Mouse (Mus musculus): ENCODE measurements around the gene Insl3. TPM values are rescaled to one million over a fixed set of nuclear protein-coding genes. Genes with fewer than 3 reads are reported as not detected.
A peak's percentile ranks its signal among the peaks of the same experiment; 100 is the strongest.

Insl3 gene
- polyA plus RNA-seq, 1 experiment from 2014 or later = 0.89 TPM

DNA sequence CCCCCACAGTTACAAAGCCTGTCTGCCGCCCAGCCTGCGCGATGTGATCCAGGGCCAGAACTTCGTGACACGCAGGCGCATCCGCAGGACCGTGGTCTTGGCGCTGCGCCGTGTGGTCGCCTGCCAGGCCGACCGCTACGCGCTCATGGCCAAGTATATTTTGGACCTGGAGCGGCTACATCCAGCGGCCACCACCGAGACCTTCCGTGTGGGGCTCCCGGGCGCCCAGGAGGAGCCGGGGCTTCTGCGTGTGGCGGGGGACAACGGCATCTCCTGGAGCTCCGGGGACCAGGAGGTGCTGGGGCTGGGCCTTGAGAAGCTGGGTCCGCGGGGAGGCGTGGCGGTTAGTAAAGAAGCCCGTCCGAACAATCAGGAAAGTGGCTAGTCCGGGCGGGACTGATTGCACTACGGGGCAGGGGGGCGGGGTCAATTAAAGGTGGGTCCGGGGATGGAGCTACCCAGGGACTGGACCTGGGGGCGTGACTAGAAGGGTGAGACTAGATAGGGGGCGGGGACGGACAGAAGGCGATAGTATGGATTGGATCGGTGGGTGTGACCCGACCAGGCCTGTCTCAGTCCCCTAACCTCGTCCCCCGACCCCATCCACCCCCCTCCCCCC is 9.4 kb upstream of the Insl3 start:
- Histone ChIP-seq H3K9me3 (replicated peaks; ENCODE audit: control insufficient read depth, low read length) (no peaks in the 10 kb centered on the region), H3K27ac (ENCODE audit: low read depth, low read length) (no peak overlapping the region), H3K27me3 (ENCODE audit: control insufficient read depth, insufficient read depth, low read length) (peaks cover 81% of the 10 kb centered on the region), H3K4me1 (ENCODE audit: control insufficient read depth, insufficient read depth, low read length) (peaks cover 23% of the 10 kb centered on the region), H3K4me2 (peak overlapping the region; percentile 61), H3K36me3 (ENCODE audit: control insufficient read depth, insufficient read depth, low read length) (no peaks in the 10 kb centered on the region), H3K4me3 (ENCODE audit: low read depth, low read length) (peak overlapping the region; percentile 35), H3K9ac (ENCODE audit: low read depth, low read length) (no peak overlapping the region)
- WGBS (ENCODE audit: insufficient replicate concordance) = 6% methylated on average over 46 of the region's 46 CpGs
- ATAC-seq (replicated peaks; ENCODE audit: insufficient number of reproducible peaks, low FRiP score, low TSS enrichment) = no peak

- H3K27me3 ChIP-seq (ENCODE audit: control insufficient read depth, insufficient read depth, low read length) = peaks cover 83% of the 10 kb centered on the region
- no peak overlapping the region for H3K9ac ChIP-seq (ENCODE audit: low read depth, low read length)
- no peaks in the 10 kb centered on the region for H3K36me3 ChIP-seq (ENCODE audit: control insufficient read depth, insufficient read depth, low read length)
- H3K27ac ChIP-seq (ENCODE audit: low read depth, low read length) = no peak overlapping the region
- 8% methylated on average over 21 of the region's 21 CpGs for WGBS (ENCODE audit: insufficient replicate concordance)
- H3K9me3 ChIP-seq (replicated peaks; ENCODE audit: control insufficient read depth, low read length) = no peaks in the 10 kb centered on the region
- no peak overlapping the region for H3K4me3 ChIP-seq (ENCODE audit: low read depth, low read length)
- peaks cover 23% of the 10 kb centered on the region for H3K4me1 ChIP-seq (ENCODE audit: control insufficient read depth, insufficient read depth, low read length)
- H3K4me2 ChIP-seq = peak overlapping the region; percentile 31; the same call in 1 of the 2 replicates
- no peak for ATAC-seq (replicated peaks; ENCODE audit: insufficient number of reproducible peaks, low FRiP score, low TSS enrichment)
These were observed 8.5 kb upstream of the Insl3 start for GRCm38 (mm10) chr8:71680471-71680870.

DNA sequence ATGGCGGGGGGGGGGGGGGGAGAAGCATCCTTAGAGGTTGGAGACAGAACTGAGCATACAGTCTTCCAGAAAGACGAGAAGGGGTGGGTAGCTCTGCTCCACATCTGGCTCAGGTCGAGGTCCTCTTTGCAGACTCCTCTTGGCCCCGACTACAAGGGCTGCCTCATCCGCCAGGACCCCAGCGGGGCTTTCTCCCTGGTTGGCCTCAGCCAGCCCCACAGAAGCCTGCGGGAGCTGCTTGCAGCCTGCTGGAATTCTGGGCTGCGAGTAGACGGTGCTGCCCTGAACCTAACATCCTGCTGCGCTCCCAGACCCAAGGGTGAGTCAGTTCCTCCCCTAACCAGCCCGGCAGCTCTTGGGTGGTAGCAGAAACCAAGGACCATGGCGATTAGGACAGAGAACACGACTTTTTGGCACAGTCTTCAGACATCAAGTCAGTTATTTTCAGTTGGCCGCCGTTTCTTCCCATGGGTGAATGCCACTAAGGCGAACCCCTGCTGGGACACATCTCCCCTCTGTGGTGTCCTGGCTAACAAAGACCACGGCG is 7.6 kb upstream of the Insl3 start:
- H3K9ac ChIP-seq (ENCODE audit: low read depth, low read length) = no peak overlapping the region
- no peaks in the 10 kb centered on the region for H3K36me3 ChIP-seq (ENCODE audit: control insufficient read depth, insufficient read depth, low read length)
- ATAC-seq (replicated peaks; ENCODE audit: insufficient number of reproducible peaks, low FRiP score, low TSS enrichment) = no peak
- H3K27ac ChIP-seq (ENCODE audit: low read depth, low read length) = no peak overlapping the region
- WGBS (ENCODE audit: insufficient replicate concordance) = 14% methylated on average over 17 of the region's 18 CpGs
- H3K4me2 ChIP-seq = no peak overlapping the region
- H3K9me3 ChIP-seq (replicated peaks; ENCODE audit: control insufficient read depth, low read length) = no peaks in the 10 kb centered on the region
- H3K4me1 ChIP-seq (ENCODE audit: control insufficient read depth, insufficient read depth, low read length) = peaks cover 23% of the 10 kb centered on the region; the same call in 1 of the 2 replicates
- H3K27me3 ChIP-seq (ENCODE audit: control insufficient read depth, insufficient read depth, low read length) = peaks cover 91% of the 10 kb centered on the region
- no peak overlapping the region for H3K4me3 ChIP-seq (ENCODE audit: low read depth, low read length)

- ATAC-seq (replicated peaks; ENCODE audit: insufficient number of reproducible peaks, low FRiP score, low TSS enrichment) = no peak
- WGBS (ENCODE audit: insufficient replicate concordance) = 69% methylated on average over 12 of the region's 12 CpGs
- H3K9me3 ChIP-seq (replicated peaks; ENCODE audit: control insufficient read depth, low read length) = no peaks in the 10 kb centered on the region
- no peak overlapping the region for H3K4me2 ChIP-seq
- no peaks in the 10 kb centered on the region for H3K36me3 ChIP-seq (ENCODE audit: control insufficient read depth, insufficient read depth, low read length)
- no peak overlapping the region for H3K27ac ChIP-seq (ENCODE audit: low read depth, low read length)
- peaks cover 25% of the 10 kb centered on the region for H3K4me1 ChIP-seq (ENCODE audit: control insufficient read depth, insufficient read depth, low read length)
- H3K27me3 ChIP-seq (ENCODE audit: control insufficient read depth, insufficient read depth, low read length) = peaks cover 99% of the 10 kb centered on the region
- H3K9ac ChIP-seq (ENCODE audit: low read depth, low read length) = no peak overlapping the region
- no peak overlapping the region for H3K4me3 ChIP-seq (ENCODE audit: low read depth, low read length)
These were observed 6.2 kb upstream of the Insl3 start for GRCm38 (mm10) chr8:71682832-71683231.

DNA sequence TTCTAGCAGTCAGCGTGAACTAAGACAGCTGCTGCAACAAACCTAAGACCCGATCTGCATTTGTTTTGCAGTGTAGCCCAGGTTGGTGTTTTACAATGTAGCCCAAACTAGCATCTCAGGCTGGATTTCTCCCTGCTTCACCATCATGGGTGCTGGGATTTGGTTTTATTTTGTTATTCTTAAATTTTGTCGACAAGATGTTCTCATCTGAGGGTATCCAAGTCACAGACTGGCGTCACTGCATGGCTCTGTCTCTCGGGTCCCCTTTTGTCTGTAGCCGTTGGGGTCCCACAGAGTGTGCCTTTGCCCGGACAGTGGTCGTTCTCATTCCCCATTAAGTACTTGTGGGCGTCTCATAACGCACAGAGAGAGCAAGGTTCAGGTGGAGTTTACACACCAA is 4.3 kb upstream of the Insl3 start:
- Histone ChIP-seq H3K27me3 (ENCODE audit: control insufficient read depth, insufficient read depth, low read length) (peaks cover 99% of the 10 kb centered on the region), H3K4me1 (ENCODE audit: control insufficient read depth, insufficient read depth, low read length) (peaks cover 20% of the 10 kb centered on the region), H3K9ac (ENCODE audit: low read depth, low read length) (no peak overlapping the region), H3K27ac (ENCODE audit: low read depth, low read length) (no peak overlapping the region), H3K9me3 (replicated peaks; ENCODE audit: control insufficient read depth, low read length) (no peaks in the 10 kb centered on the region), H3K36me3 (ENCODE audit: control insufficient read depth, insufficient read depth, low read length) (no peaks in the 10 kb centered on the region), H3K4me2 (no peak overlapping the region), H3K4me3 (ENCODE audit: low read depth, low read length) (no peak overlapping the region)
- WGBS (ENCODE audit: insufficient replicate concordance) = 29% methylated on average over 10 of the region's 10 CpGs
- no peak for ATAC-seq (replicated peaks; ENCODE audit: insufficient number of reproducible peaks, low FRiP score, low TSS enrichment)

DNA sequence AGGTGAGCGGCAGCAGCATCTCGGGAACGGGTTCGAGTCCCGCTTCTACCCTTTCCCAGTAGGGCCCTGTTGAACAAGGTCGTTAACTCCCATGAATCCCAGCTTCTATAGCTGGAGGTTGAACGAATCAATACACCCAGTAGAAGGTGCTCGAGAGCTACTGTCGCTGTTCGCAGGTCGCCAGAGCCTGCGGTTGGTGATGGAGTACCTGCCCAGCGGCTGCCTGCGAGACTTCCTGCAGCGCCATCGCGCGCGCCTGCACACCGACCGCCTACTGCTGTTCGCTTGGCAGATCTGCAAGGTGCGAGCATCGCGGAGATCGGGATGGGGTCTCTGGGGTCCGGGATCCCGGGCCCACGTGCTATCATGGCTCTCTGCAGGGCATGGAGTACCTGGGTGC is 3.4 kb upstream of the Insl3 start:
- Histone ChIP-seq H3K27me3 (ENCODE audit: control insufficient read depth, insufficient read depth, low read length) (peaks cover 100% of the 10 kb centered on the region), H3K4me2 (peak overlapping the region; percentile 56), H3K9ac (ENCODE audit: low read depth, low read length) (no peak overlapping the region), H3K4me1 (ENCODE audit: control insufficient read depth, insufficient read depth, low read length) (peaks cover 15% of the 10 kb centered on the region), H3K27ac (ENCODE audit: low read depth, low read length) (no peak overlapping the region), H3K9me3 (replicated peaks; ENCODE audit: control insufficient read depth, low read length) (no peaks in the 10 kb centered on the region), H3K36me3 (ENCODE audit: control insufficient read depth, insufficient read depth, low read length) (no peaks in the 10 kb centered on the region), H3K4me3 (ENCODE audit: low read depth, low read length) (peak overlapping the region; percentile 15)
- WGBS (ENCODE audit: insufficient replicate concordance) = 6% methylated on average over 29 of the region's 29 CpGs
- no peak; the same call in 1 of the 2 replicates for ATAC-seq (replicated peaks; ENCODE audit: insufficient number of reproducible peaks, low FRiP score, low TSS enrichment)

DNA sequence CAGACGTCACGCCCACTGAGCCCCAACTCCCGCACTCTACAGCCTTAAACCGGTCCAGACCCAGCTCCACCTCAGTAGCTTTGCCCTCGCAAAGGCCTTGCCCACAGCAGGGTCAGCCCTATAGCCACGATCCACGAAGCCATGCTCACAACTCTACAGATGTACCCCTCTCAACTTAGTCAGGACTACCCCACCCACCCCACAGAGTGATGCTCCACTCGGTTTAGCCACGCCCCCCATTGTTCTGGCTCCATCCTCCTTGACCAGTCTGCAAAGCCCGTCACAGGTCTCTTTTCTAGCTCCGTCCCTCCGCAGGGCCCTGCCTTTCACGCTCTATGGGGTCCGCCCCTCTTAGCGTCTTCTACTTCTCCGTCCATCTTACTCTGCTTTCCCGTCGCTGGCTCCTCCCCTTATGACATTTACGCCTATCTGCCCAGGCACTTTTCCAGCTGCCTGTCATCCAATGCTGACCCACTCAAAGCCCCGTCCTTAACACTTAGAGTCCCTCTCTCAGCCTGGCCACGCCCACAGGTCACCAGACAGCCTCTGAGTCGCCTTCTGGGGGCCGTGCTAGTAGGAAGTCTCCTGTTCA is 2.8 kb upstream of the Insl3 start:
- Histone ChIP-seq H3K4me3 (ENCODE audit: low read depth, low read length) (peak overlapping the region; percentile 15), H3K36me3 (ENCODE audit: control insufficient read depth, insufficient read depth, low read length) (no peaks in the 10 kb centered on the region), H3K27ac (ENCODE audit: low read depth, low read length) (no peak overlapping the region), H3K4me2 (peak overlapping the region; percentile 56), H3K9me3 (replicated peaks; ENCODE audit: control insufficient read depth, low read length) (no peaks in the 10 kb centered on the region), H3K4me1 (ENCODE audit: control insufficient read depth, insufficient read depth, low read length) (peaks cover 12% of the 10 kb centered on the region), H3K9ac (ENCODE audit: low read depth, low read length) (no peak overlapping the region), H3K27me3 (ENCODE audit: control insufficient read depth, insufficient read depth, low read length) (peaks cover 100% of the 10 kb centered on the region)
- peak; percentile 43 for ATAC-seq (replicated peaks; ENCODE audit: insufficient number of reproducible peaks, low FRiP score, low TSS enrichment)
- 4% methylated on average over 23 of the region's 23 CpGs for WGBS (ENCODE audit: insufficient replicate concordance)

DNA sequence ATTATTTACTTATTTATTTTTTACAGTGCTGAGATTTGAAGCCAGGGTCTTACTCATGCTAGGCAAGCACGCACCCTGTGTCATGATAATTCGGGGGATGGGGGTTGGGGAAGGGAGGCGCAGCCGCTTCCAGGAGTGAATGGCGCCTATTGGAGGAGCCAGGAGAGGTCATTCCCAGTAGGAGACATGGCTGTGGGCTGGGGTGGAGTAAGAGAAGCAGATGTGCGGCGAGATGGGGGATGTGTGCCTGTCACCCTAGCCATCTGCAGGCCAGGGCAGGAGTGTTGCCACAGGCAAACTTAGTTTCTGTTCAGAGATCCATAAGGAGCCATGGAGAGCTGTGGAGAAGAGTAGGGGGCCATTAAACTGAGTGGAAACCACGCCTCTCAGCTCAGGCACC is 1.4 kb upstream of the Insl3 start:
- Histone ChIP-seq H3K9me3 (replicated peaks; ENCODE audit: control insufficient read depth, low read length) (no peaks in the 10 kb centered on the region), H3K4me1 (ENCODE audit: control insufficient read depth, insufficient read depth, low read length) (peaks cover 14% of the 10 kb centered on the region), H3K9ac (ENCODE audit: low read depth, low read length) (no peak overlapping the region), H3K27me3 (ENCODE audit: control insufficient read depth, insufficient read depth, low read length) (peaks cover 100% of the 10 kb centered on the region), H3K4me3 (ENCODE audit: low read depth, low read length) (no peak overlapping the region), H3K36me3 (ENCODE audit: control insufficient read depth, insufficient read depth, low read length) (no peaks in the 10 kb centered on the region), H3K27ac (ENCODE audit: low read depth, low read length) (no peak overlapping the region), H3K4me2 (no peak overlapping the region)
- WGBS (ENCODE audit: insufficient replicate concordance) = 4% methylated on average over 8 of the region's 8 CpGs
- no peak for ATAC-seq (replicated peaks; ENCODE audit: insufficient number of reproducible peaks, low FRiP score, low TSS enrichment)

Data from heart, embryonic 11.5 days (tissue).